Mouse (Mus musculus): ENCODE results near the gene Snx18.

The Snx18 gene

GRCm38 (mm10) chr13:113566951-113567350 is 51.4 kb downstream of the Snx18 start:
- CTCF ChIA-PET, result no interaction called here

GRCm38 (mm10) chr13:113566411-113566810 is 52.0 kb downstream of the Snx18 start:
- CTCF ChIA-PET, result interaction anchor here (0.6 kb wide), 1 partner anchor 645 kb away, joined by 3 read pairs; no protein-coding TSS in a partner anchor

DNA sequence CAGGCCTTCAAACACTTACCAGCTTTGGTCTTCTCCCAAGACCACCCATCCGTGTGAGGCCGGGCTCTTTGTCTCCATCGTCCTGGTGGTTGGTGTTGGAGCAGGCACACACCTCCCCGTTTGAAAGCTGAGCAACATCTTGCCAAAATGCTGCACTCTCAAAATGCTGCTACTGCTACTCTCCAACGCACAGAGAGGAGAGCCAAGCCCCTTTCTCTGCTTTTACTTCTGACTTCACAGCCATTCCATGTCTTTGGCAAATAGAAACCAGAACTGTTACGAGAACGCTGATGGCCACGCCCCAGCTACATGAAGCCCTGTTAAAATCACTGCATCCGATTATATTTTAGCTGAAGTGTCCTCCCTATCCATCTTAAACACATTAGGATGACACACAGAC is 58.7 kb downstream of the Snx18 start:
- CTCF ChIA-PET, result no interaction called here

- CTCF ChIA-PET, result no interaction called here
Observed at GRCm38 (mm10) chr13:113556538-113556937, 61.8 kb downstream of the Snx18 start.

DNA sequence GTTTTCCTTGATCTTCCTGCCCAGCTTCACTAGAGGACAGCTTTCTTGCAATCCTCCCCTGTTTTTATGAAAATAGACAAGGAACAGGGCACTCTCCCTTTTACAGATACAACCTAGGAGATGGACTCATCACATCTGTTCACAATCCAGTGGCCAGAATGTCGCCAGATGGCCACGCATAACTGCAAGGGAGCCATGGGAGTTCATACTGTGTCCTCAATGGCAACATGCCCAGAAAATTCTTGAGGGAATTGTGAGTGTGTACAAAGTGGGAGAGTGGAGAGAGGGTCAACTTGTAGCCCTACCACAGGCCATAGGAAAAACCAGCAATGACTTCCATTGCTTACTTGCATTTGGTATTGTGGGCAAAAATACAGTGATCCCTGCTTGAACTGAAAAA is 63.1 kb downstream of the Snx18 start:
- CTCF ChIA-PET, result no interaction called here

DNA sequence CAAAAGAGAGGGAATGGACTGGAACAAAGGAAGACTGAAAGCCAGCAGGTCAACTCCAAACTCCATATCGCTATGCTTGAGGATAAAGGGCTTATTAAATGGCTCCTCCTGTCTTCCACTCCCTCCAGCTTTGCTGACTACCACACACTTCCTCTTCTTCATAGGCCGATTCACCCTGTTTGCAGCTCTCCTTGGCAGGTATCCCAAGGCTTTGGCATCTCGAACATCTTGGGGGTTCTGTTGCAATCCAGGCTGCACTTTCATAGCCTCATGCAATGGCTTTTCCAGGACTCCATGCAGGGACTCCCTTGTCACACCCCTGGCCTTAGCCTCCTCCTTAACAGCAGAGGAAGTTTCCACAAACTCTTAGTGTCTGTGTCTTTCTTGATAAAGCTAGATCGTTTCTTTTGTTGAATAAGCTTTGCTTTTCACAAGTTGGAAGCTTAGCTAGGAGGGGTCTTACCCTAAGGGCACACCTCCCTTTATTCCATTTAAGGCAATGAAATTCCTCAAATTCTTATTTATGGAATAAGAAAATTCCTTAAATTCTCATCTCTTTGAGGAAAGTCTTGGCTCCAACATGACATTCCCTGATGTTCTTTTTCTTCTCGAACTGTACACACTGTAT is 64.6 kb downstream of the Snx18 start:
- CTCF ChIA-PET, result no interaction called here

GRCm38 (mm10) chr13:113552341-113552740 is 66.0 kb downstream of the Snx18 start:
- CTCF ChIA-PET, result no interaction called here

DNA sequence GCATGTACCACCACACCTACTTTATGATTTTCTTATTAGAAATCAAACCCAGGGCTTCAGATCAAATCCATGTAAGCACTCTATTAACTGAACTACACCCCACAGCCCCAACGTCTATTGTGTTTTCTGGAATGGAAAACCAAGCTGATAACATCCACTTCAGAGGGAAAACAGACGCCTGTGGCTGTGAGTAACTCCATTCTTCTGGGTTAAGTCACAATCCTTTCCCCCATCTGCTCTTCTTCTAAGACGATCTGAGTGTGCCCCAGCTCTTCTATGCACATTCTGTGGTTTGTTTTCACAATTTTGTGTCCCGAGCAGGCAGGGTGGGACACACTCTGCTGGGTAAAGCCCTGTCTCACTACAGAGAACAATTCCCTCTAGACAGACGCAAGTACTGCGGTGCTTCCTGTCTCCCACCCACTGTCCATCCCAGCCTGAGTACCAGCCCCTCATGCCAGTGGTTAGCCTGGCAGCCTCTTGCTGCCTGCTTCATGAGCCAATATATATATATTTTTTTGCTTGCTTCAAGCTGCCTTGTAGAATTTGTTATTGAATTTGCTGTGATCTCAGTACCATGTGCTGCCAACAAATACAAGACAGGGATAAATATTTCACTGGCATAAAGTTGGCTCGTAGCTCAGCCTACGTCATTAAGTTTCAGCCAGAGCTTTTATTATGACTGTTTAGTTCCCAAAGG is 67.3 kb downstream of the Snx18 start:
- CTCF ChIA-PET, result no interaction called here

- CTCF ChIA-PET, result no interaction called here
Observed at GRCm38 (mm10) chr13:113549021-113549420, 69.3 kb downstream of the Snx18 start.

DNA sequence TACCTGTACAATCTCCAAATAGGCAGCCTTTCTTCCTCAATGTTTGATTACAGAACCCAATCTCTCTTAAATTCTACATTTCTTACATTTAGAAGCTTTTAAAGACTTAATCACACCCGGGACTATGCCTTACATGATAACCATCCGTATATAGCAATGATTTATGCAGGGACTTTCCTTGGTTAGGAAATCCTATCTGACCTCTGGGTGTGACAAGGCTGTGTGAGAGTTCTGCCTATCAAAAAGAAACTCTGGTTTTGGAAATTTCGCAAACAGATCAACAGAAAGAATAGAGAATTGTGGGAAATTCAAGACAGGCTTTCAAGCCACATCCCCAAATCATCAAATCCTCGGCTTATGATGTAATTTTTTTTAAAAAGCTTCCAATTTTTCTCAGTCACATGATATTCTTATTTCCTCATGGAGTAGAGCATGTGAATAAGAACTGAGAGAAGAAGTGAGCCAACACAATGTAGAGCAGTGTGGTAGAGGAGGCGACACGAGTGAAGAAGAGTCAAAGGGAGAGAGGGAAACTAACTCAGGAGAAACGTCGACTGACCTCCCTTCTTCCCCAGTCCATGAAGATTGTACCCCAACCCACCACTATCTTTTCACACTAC is 70.4 kb downstream of the Snx18 start:
- CTCF ChIA-PET, result no interaction called here

DNA sequence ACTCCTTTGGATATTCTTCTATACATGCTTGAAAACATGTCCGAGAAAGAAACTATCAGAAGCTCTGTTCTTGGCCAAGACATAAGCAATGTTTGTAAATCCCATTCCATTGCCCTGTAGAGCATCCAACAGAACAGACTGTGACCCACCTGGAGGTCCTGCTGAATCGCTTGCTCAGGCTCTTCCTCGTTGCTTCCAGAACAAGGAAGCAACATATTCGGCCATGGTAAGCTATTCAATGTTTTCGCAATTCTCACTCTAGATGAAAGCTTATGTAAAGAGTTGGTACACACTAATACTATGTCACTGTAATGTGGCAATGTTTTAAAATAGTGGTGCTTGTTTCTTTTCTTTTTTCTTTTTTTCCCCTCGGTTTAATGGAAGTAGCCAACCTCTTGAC is 76.0 kb downstream of the Snx18 start:
- CTCF ChIA-PET, result no interaction called here

All from spleen, embryonic (tissue).